Mouse (Mus musculus) lung, adult 2 months (tissue): ENCODE measurements around the gene Scgb1a1. TPM values are rescaled to one million over a fixed set of nuclear protein-coding genes. Genes with fewer than 3 reads are reported as not detected.
"Not testable (repeated sequence)": the region's sequence is repeated elsewhere in the genome, so short reads cannot be mapped to it uniquely, and the experiment has no call there.

Source experiments
- DNase-seq: peaks from one replicate; pipeline ENCODE4 v3.0.0; 2022
- H3K4me1 ChIP-seq: fragments of 200-500 bp; 2 replicates; pipeline ENCODE4 v1.6.1; 2011; ENCODE audit warnings: low read length; ENCODE audit not compliant: control insufficient read depth, insufficient read depth
- H3K4me3 ChIP-seq: fragments of 200-500 bp; replicated peaks from 2 replicates; pipeline ENCODE3; 2011; ENCODE audit warnings: low read depth, mild to moderate bottlenecking, control low read depth, low read length; ENCODE audit errors: extremely low read depth
- CTCF ChIP-seq: fragments of 200-500 bp; IDR thresholded peaks from 2 replicates; pipeline ENCODE4 v1.5.1; 2011; ENCODE audit warnings: mild to moderate bottlenecking, low read length, control low read depth; ENCODE audit not compliant: insufficient read depth
- POLR2A ChIP-seq: fragments of 200-500 bp; IDR thresholded peaks from 2 replicates; pipeline ENCODE4 v1.6.1; 2011; ENCODE audit warnings: low read depth, mild to moderate bottlenecking, control low read depth, low read length, borderline replicate concordance; ENCODE audit errors: extremely low read depth
- WGBS: fragments of 180-500 bp; shearing (Covaris S2); methylation state at CpG from one replicate; pipeline ENCODE4 v1.1.7; 2018; 5-methylcytosine and 5-hydroxymethylcytosine counted together
- polyA plus RNA-seq: library from polyadenylated mRNA; depleted of rRNA; stranded (reverse); fragments of >200 nt; gene quantifications from 2 replicates; pipeline ENCODE4 v1.2.3, GENCODE M21; 2012; rRNA removed

Gene Scgb1a1
- 138,577 and 142,361 TPM in 2 replicates for polyA plus RNA-seq

- TF ChIP-seq CTCF (no peak), POLR2A (peak; percentile 79; the same call in 1 of the 2 replicates)
- Histone ChIP-seq H3K4me3 (peak within 1 kb of the TSS; percentile 48), H3K4me1 (peaks cover 3% of the 10 kb centered on the region; the same call in 1 of the 2 replicates)
- DNase-seq: no peak
- 69% methylated on average over 4 of the region's 4 CpGs for WGBS
These were observed at the start of gene Scgb1a1 for GRCm38 (mm10) chr19:9087821-9088220. TSS of gene Scgb1a1 (minus strand) at chr19:9087958.

- TF ChIP-seq POLR2A (no peak), CTCF (no peak)
- no peak overlapping the region for H3K4me3 ChIP-seq
- H3K4me1 ChIP-seq: no peaks in the 10 kb centered on the region
- no peak for DNase-seq
- 92% methylated on average over 1 of the region's 1 CpGs for WGBS
These were observed 49.4 kb upstream of the Scgb1a1 start for GRCm38 (mm10) chr19:9137159-9137558.

- TF ChIP-seq CTCF (no peak), POLR2A (peak; percentile 56; the same call in 1 of the 2 replicates)
- DNase-seq: peak; percentile 77
- 10% methylated on average over 31 of the region's 31 CpGs for WGBS
- Histone ChIP-seq H3K4me1 (no peaks in the 10 kb centered on the region), H3K4me3 (peak within 1 kb of the TSS; percentile 80)
These were observed 48.0 kb upstream of the Scgb1a1 start, which contains the start of gene Asrgl1 for GRCm38 (mm10) chr19:9135512-9136331. TSS of gene Asrgl1 (minus strand) at chr19:9135636.

- Histone ChIP-seq H3K4me1 (no peaks in the 10 kb centered on the region), H3K4me3 (peak overlapping the region; percentile 80)
- TF ChIP-seq POLR2A (0 out of 2 replicates have a peak, but pooled peaks have one; percentile 11), CTCF (no peak)
- WGBS: 1% methylated on average over 35 of the region's 37 CpGs
- peak; percentile 27 for DNase-seq
These were observed 47.2 kb upstream of the Scgb1a1 start for GRCm38 (mm10) chr19:9134746-9135511.

GRCm38 (mm10) chr19:9129996-9130395, 42.2 kb upstream of the Scgb1a1 start:
- Histone ChIP-seq H3K4me3 (no peak overlapping the region), H3K4me1 (no peaks in the 10 kb centered on the region)
- DNase-seq: no peak
- WGBS: 15% methylated on average over 1 of the region's 1 CpGs
- TF ChIP-seq POLR2A (no peak), CTCF (no peak)

- Histone ChIP-seq H3K4me1 (no peaks in the 10 kb centered on the region), H3K4me3 (no peak overlapping the region)
- TF ChIP-seq CTCF (no peak), POLR2A (no peak)
- WGBS: 73% methylated on average over 4 of the region's 4 CpGs
- DNase-seq: no peak
These were observed 40.9 kb upstream of the Scgb1a1 start for GRCm38 (mm10) chr19:9128499-9129194.

GRCm38 (mm10) chr19:9123986-9124385, 36.2 kb upstream of the Scgb1a1 start:
- not testable (repeated sequence) for H3K4me1 ChIP-seq, H3K4me3 ChIP-seq, DNase-seq
- 96% methylated on average over 2 of the region's 2 CpGs for WGBS

GRCm38 (mm10) chr19:9122390-9122789, 34.6 kb upstream of the Scgb1a1 start:
- TF ChIP-seq CTCF (no peak), POLR2A (no peak)
- Histone ChIP-seq H3K4me1 (no peaks in the 10 kb centered on the region), H3K4me3 (no peak overlapping the region)
- no peak for DNase-seq
- WGBS: 94% methylated on average over 1 of the region's 1 CpGs
